Mouse (Mus musculus) ES-E14 (cell line): ENCODE measurements at regions not wholly inside any gene's neighbourhood (a gene's known extent, or its start where the extent isn't known, plus 50 kb on each side); places are given as distances from the start of the nearest gene placed in this dataset.

Experiments used
- CHD2 ChIP-seq: IDR thresholded peaks from 2 replicates; pipeline ENCODE4 v1.6.1; 2014; ENCODE audit warnings: mild to moderate bottlenecking, low read depth, low read length, inconsistent platforms
- MAFK ChIP-seq: IDR thresholded peaks from 2 replicates; pipeline ENCODE4 v1.6.1; 2014; ENCODE audit warnings: mild to moderate bottlenecking, low read depth, low read length, inconsistent platforms; ENCODE audit not compliant: insufficient read depth
- ZC3H11A ChIP-seq: IDR thresholded peaks from 2 replicates; pipeline ENCODE4 v1.6.1; 2012; ENCODE audit warnings: low read depth, mild to moderate bottlenecking, inconsistent platforms, low read length, borderline replicate concordance
- ZNF384 ChIP-seq: IDR thresholded peaks from 2 replicates; pipeline ENCODE4 v1.6.1; 2012; ENCODE audit warnings: low read depth, low read length, inconsistent platforms

- TF ChIP-seq MAFK (no peak), ZC3H11A (no peak), CHD2 (no peak), ZNF384 (no peak)
Observed at GRCm38 (mm10) chr12:104591571-104591970, 118.4 kb upstream of the Gsc start.
